Mouse (Mus musculus) midbrain, embryonic 11.5 days (tissue): ENCODE data around the gene Nup54. TPM values are rescaled to one million over a fixed set of nuclear protein-coding genes. Genes with fewer than 3 reads are reported as not detected.

Experiments used
- microRNA-seq: library from miRNA; unstranded; fragments of <30 nt; microRNA quantifications from one replicate; pipeline ENCODE4, GENCODE M21; 2017
- polyA plus RNA-seq: library from polyadenylated mRNA; unstranded; fragments of >200 nt; fragmentation: Nextera tagmentation; extraction: Ambion mirVana; gene quantifications from 2 replicates; pipeline ENCODE4 v1.2.1, GENCODE M21; 2014

The Nup54 gene
- polyA plus RNA-seq, 1 experiment from 2014 or later: 65.6 TPM

Small RNAs within 50 kb of the gene (microRNA-seq; reads per million reads assigned to microRNA genes)
- gene Mir6415: not detected

Other genes starting within 250 kb of the Nup54 start
- not detected in 2 replicates for gene U90926, start 219.8 kb downstream of the Nup54 start, polyA plus RNA-seq
- 0.17 TPM in 1 of 2 replicates, not detected in the other for gene Ppef2, start 178.9 kb downstream of the Nup54 start, polyA plus RNA-seq
- gene Naaa, start 157.0 kb downstream of the Nup54 start, polyA plus RNA-seq: 4.6 and 5.4 TPM in 2 replicates
- gene Sdad1, start 124.7 kb downstream of the Nup54 start, polyA plus RNA-seq: 40.4 and 40.9 TPM in 2 replicates
- gene Cxcl9, start 107.1 kb downstream of the Nup54 start, polyA plus RNA-seq: not detected in 2 replicates
- 0.78 and 2.5 TPM in 2 replicates for gene Art3, start 103.4 kb downstream of the Nup54 start, polyA plus RNA-seq
- gene Cxcl10, start 86.3 kb downstream of the Nup54 start, polyA plus RNA-seq: 0.33 and 0.54 TPM in 2 replicates
- gene Scarb2, start 71.6 kb upstream of the Nup54 start, polyA plus RNA-seq: 11.0 and 11.2 TPM in 2 replicates
- not detected in 2 replicates for gene Fam47e, start 119.8 kb upstream of the Nup54 start, polyA plus RNA-seq
- 6.0 and 6.8 TPM in 2 replicates for gene Stbd1, start 167.8 kb upstream of the Nup54 start, polyA plus RNA-seq
- gene Ccdc158, start 240.1 kb upstream of the Nup54 start, polyA plus RNA-seq: 0.92 and 1.1 TPM in 2 replicates
- 6.0 and 6.2 TPM in 2 replicates for gene Shroom3, start 248.2 kb upstream of the Nup54 start, polyA plus RNA-seq